Mouse (Mus musculus) heart, adult 9 months (tissue): ENCODE measurements around the gene Lpcat2b.

Source experiments
- DNase-seq, 2 experiments: peaks; one replicate each; pipeline ENCODE4 v3.0.0; 2022; ENCODE audit warnings: low spot score in 2 of 2

The Lpcat2b gene

DNA sequence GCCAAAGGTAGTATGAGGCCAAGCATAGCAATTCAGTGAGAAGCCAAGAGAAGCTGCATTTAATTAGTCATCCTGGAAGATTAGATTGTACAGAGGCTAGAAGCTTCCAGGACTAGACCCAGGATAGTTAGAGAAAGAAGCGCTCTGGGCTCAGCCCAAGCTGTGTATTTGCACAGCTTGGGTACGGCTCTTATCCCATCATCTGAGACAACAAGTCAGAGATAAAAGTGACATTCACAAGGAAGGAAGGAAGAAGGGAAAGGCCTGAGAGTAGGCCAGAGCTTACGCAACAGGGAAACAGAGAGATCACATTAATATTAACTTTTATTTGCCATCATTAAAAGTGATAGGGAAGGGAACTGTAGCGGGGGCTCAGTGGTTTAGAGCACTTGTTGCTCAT, 16.6 kb downstream of the Lpcat2b start:
- DNase-seq: no peak

DNA sequence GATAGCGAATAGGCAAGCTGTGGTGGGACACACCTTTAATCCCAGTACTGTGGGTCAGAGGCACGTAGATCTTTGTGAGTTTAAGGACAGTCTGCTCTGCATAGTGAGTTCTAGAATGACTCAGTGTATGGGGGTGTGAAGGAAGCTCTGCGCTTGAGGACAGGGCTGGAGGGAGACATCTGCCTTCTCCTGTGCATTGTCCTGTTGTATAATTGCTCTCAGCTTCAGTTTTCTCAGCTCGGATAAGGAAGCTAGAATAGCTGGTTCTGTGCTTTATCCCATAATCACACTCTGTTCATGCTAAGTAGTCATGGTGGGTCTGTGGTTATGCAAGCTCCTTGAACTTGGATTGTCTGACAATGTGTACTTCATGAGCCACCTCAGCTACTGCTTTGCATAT, 17.4 kb downstream of the Lpcat2b start:
- no peak for DNase-seq

DNA sequence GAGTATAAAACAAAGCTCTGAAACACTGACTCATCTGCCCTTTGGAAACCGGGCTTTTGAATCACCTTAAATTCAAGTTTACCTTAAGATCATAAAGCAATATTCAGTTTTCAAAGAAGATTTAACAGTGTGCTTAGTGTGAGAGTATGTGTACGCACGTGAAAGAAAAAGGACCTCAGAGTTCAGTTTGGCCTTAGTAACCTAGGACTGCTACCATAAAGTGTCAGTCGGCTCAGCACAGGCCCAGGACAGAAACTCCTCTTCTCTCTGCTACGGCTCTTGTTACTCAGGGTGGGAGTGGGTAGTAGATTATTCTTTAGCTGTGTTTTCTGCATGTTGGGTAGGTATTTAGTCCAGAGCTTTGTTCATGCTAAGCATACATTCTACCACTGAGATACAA, 18.3 kb downstream of the Lpcat2b start:
- no peak for DNase-seq

DNA sequence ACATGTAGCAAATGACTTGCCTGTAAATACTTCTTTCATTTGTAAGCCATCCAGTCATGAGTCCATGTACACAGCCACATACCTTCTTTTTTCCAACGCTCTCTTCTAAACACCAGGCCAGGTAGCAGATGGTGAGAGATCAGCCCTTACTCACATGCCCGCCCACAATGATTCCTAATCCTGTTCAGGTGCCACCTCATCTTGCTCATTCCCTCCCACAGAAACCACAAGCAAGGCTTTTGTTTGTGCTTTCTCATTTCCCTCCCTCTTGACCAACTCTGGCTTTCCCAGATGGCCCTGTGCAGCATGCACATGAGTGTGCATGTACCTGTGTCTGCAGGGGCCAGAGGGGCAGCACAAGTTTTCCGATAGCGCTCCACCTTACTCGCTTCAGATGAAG, 18.9 kb downstream of the Lpcat2b start:
- no peak for DNase-seq

DNA sequence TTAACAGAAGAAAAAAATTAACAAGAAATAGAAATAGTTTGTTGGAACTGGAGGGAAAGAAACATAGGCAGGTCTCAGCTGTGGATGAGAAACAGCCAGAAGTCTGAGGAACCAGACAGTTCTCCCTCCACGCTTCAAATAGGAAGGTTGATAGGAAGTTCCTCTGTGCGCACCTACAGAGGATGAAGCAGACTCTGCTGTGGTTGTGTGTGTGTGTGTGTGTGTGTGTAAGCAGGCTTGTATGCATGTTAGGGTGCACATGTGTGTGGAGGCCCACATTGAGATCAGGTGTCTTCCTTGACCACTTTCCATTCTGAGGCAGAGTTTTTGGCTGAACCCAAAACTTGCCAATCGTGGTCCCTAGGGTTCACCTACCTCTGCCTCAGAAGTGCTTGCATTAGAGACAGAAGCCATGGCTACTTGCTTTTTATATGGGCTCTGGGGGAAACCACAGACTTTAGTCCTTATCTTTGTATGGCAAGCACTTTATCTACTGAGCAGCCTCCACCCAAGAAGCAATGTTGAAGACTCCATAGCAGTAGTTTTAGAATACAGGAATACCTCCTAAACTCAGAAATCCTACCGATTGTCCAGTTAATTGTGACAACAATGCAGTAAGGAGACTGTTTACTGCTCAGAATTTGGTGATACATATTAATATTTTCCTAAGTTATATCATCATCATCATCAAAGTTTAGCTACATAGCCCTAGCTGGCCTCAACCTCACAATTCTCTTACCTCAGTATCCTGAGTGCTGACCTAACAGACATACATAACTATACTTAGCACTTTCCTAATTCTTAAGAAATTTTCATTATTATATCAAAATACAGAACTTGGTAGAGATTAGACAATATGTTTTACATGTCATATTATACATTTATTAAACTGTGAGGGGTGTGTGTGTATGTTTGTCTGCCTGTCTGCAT, 31.1 kb downstream of the Lpcat2b start:
- DNase-seq: no peak

DNA sequence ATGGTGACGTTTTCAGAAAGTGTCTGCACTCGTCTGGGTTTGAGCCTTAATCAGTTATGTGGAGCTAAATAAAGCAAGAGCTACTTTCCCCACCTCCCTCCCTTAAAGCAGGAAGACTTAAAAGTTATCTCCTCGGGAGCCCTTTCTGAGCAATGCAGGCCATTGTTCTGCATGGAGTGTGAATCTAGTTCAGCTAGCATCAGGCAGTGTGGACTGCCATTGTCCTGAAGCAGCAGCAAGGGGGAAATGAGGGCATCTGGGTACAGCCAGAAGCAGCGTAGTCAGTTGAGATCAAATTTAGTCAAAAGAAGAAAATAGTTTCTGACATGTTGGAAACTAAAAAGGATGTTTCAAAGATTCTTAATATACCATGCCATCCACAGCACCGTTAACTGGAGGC, 35.2 kb downstream of the Lpcat2b start:
- DNase-seq: no peak

DNA sequence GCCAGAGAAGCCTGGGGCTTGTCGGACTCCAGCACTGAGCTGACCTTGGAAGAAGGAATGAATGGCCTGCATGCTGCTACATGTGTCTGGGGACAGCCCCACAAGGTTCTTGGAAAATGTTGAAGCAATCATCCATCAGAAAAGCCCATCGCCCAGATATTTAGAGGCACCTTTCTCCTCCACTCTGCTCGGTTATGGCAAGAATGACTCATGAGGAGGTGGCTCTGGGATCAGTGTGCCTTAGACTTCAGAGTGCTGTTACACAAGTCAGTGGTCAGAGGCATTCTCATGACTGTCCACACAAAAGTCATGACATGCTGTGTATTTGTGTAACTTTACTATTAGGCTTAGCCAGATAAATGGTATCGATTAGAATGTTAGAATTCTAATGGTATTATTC, 35.7 kb downstream of the Lpcat2b start:
- no peak for DNase-seq

DNA sequence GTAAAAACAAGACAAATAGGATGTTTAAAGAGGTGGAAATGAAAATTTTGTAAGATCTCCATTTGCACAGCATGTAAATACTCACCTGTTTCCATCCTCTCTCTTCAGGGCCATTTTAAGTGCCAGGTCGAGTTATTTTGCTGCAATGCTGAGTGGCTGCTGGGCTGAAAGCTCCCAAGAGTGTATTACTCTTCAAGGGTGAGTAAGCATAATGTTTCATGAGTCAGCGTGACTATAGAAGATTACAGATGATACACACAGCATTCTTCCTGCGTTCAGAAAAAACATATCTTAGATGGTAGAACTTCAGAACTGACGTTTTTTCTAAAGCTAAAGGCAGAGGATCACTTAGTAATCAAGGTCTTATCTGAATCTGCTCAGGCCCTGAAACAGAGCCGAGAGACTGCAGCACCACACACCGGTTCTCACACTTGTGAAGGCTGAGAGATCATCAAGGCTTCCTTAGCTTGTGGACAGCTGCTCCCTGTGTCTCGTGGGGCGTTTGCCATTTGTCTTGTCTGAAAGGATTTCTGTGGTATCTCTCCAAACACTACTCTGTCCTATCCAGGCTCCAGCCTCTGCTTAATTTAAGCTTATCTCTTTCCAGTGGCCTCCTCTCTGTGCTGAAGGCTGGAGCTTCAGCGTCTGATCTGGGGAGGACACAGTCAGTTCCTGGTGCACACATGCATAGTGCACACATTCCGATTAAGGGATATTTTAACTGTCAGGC, 39.4 kb downstream of the Lpcat2b start:
- no peak for DNase-seq

DNA sequence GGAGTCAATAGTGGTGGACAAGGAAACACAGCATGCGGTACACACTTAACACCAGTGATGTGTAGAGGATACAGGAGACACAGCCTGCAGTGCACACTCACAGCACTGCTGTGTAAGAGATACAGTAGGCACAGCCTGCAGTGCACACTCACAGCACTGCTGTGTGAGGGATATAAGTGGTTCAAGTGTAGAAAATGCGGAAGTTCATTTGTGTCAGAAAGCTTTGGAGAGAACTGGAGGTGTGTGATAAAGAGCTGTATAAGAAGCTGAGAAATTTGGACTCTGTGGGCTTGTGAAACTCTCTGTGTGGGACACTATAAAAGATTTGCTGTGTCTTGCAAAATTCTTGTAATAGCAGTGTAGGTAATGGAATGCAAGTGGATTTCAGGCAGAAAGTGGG, 48.8 kb downstream of the Lpcat2b start:
- no peak for DNase-seq
